Mouse (Mus musculus) brain, embryonic 14.5 days (tissue): ENCODE data around the gene Psmd2. TPM values are rescaled to one million over a fixed set of nuclear protein-coding genes. Genes with fewer than 3 reads are reported as not detected.

Experiments used
- DNase-seq: peaks from one replicate; pipeline ENCODE4 v3.0.0-alpha.2; 2011; ENCODE audit warnings: low read depth
- CTCF ChIP-seq: fragments of 200-500 bp; IDR thresholded peaks from 2 replicates; pipeline ENCODE4 v1.5.1; 2012; ENCODE audit warnings: inconsistent platforms, mild to moderate bottlenecking, moderate library complexity, borderline replicate concordance; ENCODE audit not compliant: insufficient read depth, insufficient read length; ENCODE audit errors: extremely low read depth
- POLR2A ChIP-seq: fragments of 200-500 bp; IDR thresholded peaks from 2 replicates; pipeline ENCODE4 v1.6.1; 2012; ENCODE audit warnings: mild to moderate bottlenecking, inconsistent platforms, borderline replicate concordance; ENCODE audit not compliant: poor library complexity, insufficient read depth, insufficient read length, severe bottlenecking; ENCODE audit errors: extremely low read depth
- polyA plus RNA-seq: library from polyadenylated mRNA; depleted of rRNA; stranded (reverse); fragments of >200 nt; gene quantifications from 2 replicates; pipeline ENCODE4 v1.2.3, GENCODE M21; 2012

Psmd2 gene
- polyA plus RNA-seq, 1 experiment, result 226 TPM

- DNase-seq, result no peak
- no peak for TF ChIP-seq POLR2A
- TF ChIP-seq CTCF, result no peak
Observed at GRCm38 (mm10) chr16:20671886-20672285, 20.4 kb downstream of the Psmd2 start.

- peak; percentile 98 for DNase-seq
- TF ChIP-seq CTCF, result no peak
- peak; percentile 67 for TF ChIP-seq POLR2A
Observed at GRCm38 (mm10) chr16:20672500-20672902, 21.0 kb downstream of the Psmd2 start.

GRCm38 (mm10) chr16:20672965-20673705, 21.7 kb downstream of the Psmd2 start:
- peak; percentile 20 for DNase-seq
- TF ChIP-seq CTCF (no peak), POLR2A (no peak)

- peak; percentile 2 for DNase-seq
- no peak for TF ChIP-seq CTCF
- no peak for TF ChIP-seq POLR2A
Observed at GRCm38 (mm10) chr16:20673706-20674303, 22.4 kb downstream of the Psmd2 start.

DNA sequence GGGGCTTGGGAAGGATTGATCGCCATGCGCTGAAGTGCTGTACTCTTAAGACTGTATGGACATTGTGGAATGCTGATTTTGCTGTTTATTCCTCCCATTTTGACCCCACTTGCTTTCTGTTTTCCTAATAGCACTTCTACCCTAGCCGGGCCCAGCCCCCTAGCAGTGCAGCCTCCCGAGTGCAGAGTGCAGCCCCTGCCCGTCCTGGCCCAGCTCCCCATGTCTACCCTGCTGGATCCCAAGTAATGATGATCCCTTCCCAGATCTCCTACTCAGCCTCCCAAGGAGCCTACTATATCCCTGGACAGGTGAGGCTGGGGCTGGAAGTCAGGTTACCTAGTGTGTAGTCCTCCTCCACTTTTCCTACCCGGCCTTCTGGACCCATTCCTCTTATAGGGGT, 23.8 kb downstream of the Psmd2 start:
- no peak for TF ChIP-seq POLR2A
- no peak for TF ChIP-seq CTCF
- DNase-seq, result no peak

GRCm38 (mm10) chr16:20676702-20677101, 25.2 kb downstream of the Psmd2 start:
- DNase-seq, result peak; percentile 35
- no peak for TF ChIP-seq CTCF
- TF ChIP-seq POLR2A, result no peak

- TF ChIP-seq CTCF (no peak), POLR2A (no peak)
- no peak for DNase-seq
Observed at GRCm38 (mm10) chr16:20677380-20677779, 25.9 kb downstream of the Psmd2 start.

GRCm38 (mm10) chr16:20677974-20678675, 26.7 kb downstream of the Psmd2 start:
- peak; percentile 54 for DNase-seq
- TF ChIP-seq CTCF (no peak), POLR2A (no peak)

- TF ChIP-seq POLR2A (no peak), CTCF (no peak)
Observed at GRCm38 (mm10) chr16:20690774-20691173, 39.3 kb downstream of the Psmd2 start.

GRCm38 (mm10) chr16:20691617-20692016, 40.2 kb downstream of the Psmd2 start:
- no peak for TF ChIP-seq CTCF
- no peak for TF ChIP-seq POLR2A
- DNase-seq, result no peak

More at GRCm38 (mm10) chr16:20690774-20691173, 39.3 kb downstream of the Psmd2 start:
- no peak for DNase-seq

DNA sequence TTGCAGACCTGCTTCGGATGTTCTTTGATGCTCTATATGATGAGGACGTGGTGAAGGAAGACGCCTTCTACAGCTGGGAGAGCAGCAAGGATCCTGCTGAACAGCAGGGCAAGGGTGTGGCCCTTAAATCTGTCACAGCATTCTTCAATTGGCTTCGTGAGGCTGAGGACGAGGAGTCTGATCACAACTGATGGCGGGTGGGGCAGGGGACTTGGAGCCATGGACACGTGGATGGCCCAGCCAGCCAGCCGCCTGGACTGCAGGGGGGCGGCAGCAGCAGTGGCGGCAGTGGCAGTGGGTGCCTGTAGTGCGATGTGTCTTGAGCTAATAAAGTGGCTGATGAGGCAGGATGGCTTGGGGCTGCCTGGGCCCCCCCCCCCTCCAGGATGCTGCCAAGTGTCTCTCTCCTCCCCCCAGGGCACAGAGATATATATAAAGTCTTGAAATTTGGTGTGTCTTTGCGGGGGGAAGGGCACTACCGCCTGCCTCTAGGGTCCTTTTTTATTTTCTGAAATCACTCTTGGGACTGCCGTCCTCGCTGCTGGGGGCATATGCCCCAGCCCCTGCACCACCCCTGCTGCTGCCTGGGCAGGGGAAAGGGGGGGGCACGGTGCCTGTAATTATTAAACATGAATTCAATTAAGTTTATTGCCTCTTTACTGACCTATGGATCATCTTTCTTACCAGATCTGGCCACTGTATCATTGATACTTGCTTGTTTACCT, 41.0 kb downstream of the Psmd2 start:
- no peak for DNase-seq
- TF ChIP-seq POLR2A (no peak), CTCF (no peak)

- TF ChIP-seq CTCF, result no peak
- no peak; the same call in 1 of the 2 replicates for TF ChIP-seq POLR2A
- DNase-seq, result peak; percentile 98
Observed at GRCm38 (mm10) chr16:20693111-20693701, 41.8 kb downstream of the Psmd2 start, which contains the start of gene Fam131a. Gene Fam131a, plus strand, starts transcription at chr16:20693241.
